Mouse (Mus musculus) hindbrain, embryonic 15.5 days (tissue): ENCODE results near the gene Ewsr1. TPM values are rescaled to one million over a fixed set of nuclear protein-coding genes. Genes with fewer than 3 reads are reported as not detected.
"Not testable (repeated sequence)": the region's sequence is repeated elsewhere in the genome, so short reads cannot be mapped to it uniquely, and the experiment has no call there.

Experiments used
- ATAC-seq: fragments of 200-750 bp; cut with Nextera tagmentation; 2 replicates; pipeline ENCODE4 v1.8.0; 2017; ENCODE audit warnings: low read depth, moderate number of reproducible peaks, moderate TSS enrichment; ENCODE audit not compliant: low FRiP score
- H3K27ac ChIP-seq: fragments of 300-500 bp; sonication (generic); replicated peaks from 2 replicates; pipeline ENCODE4 v1.5.1; 2015; ENCODE audit warnings: mild to moderate bottlenecking, inconsistent platforms
- H3K27me3 ChIP-seq: fragments of 300-500 bp; sonication (generic); 2 replicates; pipeline ENCODE4 v1.6.1; 2015; ENCODE audit warnings: control low read depth, inconsistent platforms
- H3K36me3 ChIP-seq: fragments of 300-500 bp; sonication (generic); 2 replicates; pipeline ENCODE4 v1.6.1; 2015; ENCODE audit warnings: control low read depth, inconsistent platforms
- H3K4me1 ChIP-seq: fragments of 300-500 bp; sonication (generic); replicated peaks from 2 replicates; pipeline ENCODE4 v1.6.1; 2015; ENCODE audit warnings: control low read depth, inconsistent platforms
- H3K4me2 ChIP-seq: fragments of 300-500 bp; sonication (generic); 2 replicates; pipeline ENCODE4 v1.6.1; 2015; ENCODE audit warnings: moderate library complexity, mild to moderate bottlenecking, inconsistent platforms
- H3K4me3 ChIP-seq: fragments of 300-500 bp; sonication (generic); 2 replicates; pipeline ENCODE4 v1.5.1; 2015; ENCODE audit warnings: mild to moderate bottlenecking, inconsistent platforms
- H3K9ac ChIP-seq: fragments of 300-500 bp; sonication (generic); 2 replicates; pipeline ENCODE4 v1.6.1; 2015; ENCODE audit warnings: inconsistent platforms
- H3K9me3 ChIP-seq: fragments of 300-500 bp; sonication (generic); 2 replicates; pipeline ENCODE4 v1.6.1; 2016; ENCODE audit warnings: control low read depth, inconsistent platforms
- WGBS: fragments of 180-500 bp; shearing (Covaris S2); methylation state at CpG from one replicate; pipeline ENCODE4 v1.1.7; 2015; 5-methylcytosine and 5-hydroxymethylcytosine counted together
- polyA plus RNA-seq: library from polyadenylated mRNA; unstranded; fragments of >200 nt; fragmentation: Nextera tagmentation; extraction: Ambion mirVana; gene quantifications from 2 replicates; pipeline ENCODE4 v1.2.1, GENCODE M21; 2015

The Ewsr1 gene
- polyA plus RNA-seq, 1 experiment from 2014 or later, result 564 TPM

GRCm38 (mm10) chr11:5095877-5096276, 3.2 kb downstream of the Ewsr1 start:
- 81% methylated on average over 5 of the region's 5 CpGs for WGBS
- Histone ChIP-seq H3K4me2 (no peak overlapping the region), H3K9ac (no peak overlapping the region), H3K4me3 (0 out of 2 replicates have a peak overlapping the region, but pooled peaks have one; percentile 2), H3K4me1 (peaks cover 38% of the 10 kb centered on the region), H3K27ac (no peak overlapping the region), H3K9me3 (no peaks in the 10 kb centered on the region), H3K27me3 (no peaks in the 10 kb centered on the region), H3K36me3 (peaks cover 16% of the 10 kb centered on the region)
- ATAC-seq, result no peak

- Histone ChIP-seq H3K9ac (no peak overlapping the region), H3K9me3 (no peaks in the 10 kb centered on the region), H3K27me3 (no peaks in the 10 kb centered on the region), H3K4me2 (no peak overlapping the region), H3K4me1 (peaks cover 19% of the 10 kb centered on the region), H3K4me3 (no peak overlapping the region), H3K27ac (no peak overlapping the region), H3K36me3 (peaks cover 53% of the 10 kb centered on the region)
- no peak for ATAC-seq
- 38% methylated on average over 2 of the region's 2 CpGs for WGBS
Measured at GRCm38 (mm10) chr11:5091706-5092105, 7.4 kb downstream of the Ewsr1 start.

DNA sequence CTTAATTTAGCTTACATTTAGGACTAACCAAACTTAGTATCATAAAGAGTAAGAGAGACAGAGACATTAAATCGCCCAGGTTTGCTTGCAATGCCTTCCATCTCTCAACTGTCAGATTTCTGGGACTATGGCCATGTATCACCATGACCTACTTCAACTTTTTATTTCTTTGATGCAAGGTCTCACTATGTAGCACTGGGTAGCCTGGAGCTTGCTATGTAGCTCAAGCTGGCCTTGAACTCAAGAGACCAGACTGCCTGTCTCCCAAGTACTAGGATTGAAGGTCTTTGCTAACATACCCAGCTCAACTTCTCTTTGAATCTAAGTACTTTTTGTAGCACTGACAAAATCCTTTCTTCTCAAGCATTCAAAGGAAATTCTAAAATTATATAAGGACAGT, 9.9 kb downstream of the Ewsr1 start:
- H3K9me3 ChIP-seq, result no peaks in the 10 kb centered on the region
- no peak overlapping the region for H3K9ac ChIP-seq
- H3K27ac ChIP-seq, result no peak overlapping the region
- ATAC-seq, result no peak
- no peaks in the 10 kb centered on the region for H3K27me3 ChIP-seq
- H3K4me1 ChIP-seq, result peaks cover 6% of the 10 kb centered on the region; the same call in 1 of the 2 replicates
- WGBS, result 96% methylated on average over 1 of the region's 1 CpGs
- H3K36me3 ChIP-seq, result peaks cover 78% of the 10 kb centered on the region
- no peak overlapping the region for H3K4me3 ChIP-seq
- H3K4me2 ChIP-seq, result no peak overlapping the region

DNA sequence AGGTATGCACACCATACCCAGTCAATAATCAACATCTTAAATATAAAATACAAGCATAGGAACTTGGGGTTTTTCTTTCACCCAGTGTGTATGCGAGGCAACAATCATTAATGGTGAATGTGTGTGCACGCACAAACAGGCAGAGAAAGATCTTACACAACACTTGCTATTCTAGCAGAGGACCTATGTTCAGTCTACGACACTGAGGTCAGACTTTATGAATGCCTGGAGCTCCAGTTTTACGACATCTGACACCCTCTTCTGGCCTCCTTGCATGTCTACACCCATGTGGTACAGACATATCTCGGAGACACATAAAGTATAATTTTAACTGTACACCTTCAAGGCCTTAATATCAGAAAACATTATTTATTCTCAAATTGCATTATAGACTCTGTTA, 22.2 kb downstream of the Ewsr1 start:
- H3K27me3 ChIP-seq, H3K4me3 ChIP-seq, H3K9ac ChIP-seq, H3K4me2 ChIP-seq, H3K4me1 ChIP-seq, H3K27ac ChIP-seq, H3K9me3 ChIP-seq: not testable (repeated sequence)
- ATAC-seq, result 0 out of 2 replicates have a peak, but pooled peaks have one; percentile 17
- peaks cover 74% of the 10 kb centered on the region for H3K36me3 ChIP-seq
- WGBS, result 89% methylated on average over 4 of the region's 5 CpGs

DNA sequence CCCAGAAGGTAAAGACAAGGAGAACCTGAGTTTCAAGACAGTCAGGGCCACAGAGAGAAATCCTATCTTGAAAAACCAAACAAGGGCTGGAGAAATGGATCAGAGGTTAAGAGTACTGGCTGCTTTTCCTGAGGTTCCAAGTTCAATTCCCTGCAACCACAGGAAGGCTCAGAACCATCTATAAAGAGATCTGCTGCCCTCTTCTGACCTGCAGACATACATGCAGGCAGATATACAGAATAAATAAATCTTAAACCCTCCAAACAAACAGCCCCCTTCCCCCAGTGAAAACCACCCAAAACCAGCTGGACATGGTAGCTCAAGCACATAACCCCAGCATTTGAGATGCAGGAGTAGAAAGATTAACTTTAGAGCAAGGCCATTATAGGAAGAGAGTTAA, 23.3 kb downstream of the Ewsr1 start:
- Histone ChIP-seq H3K4me3 (no peak overlapping the region), H3K36me3 (peaks cover 77% of the 10 kb centered on the region), H3K4me1 (no peaks in the 10 kb centered on the region), H3K9me3 (no peaks in the 10 kb centered on the region), H3K27ac (no peak overlapping the region), H3K4me2 (no peak overlapping the region), H3K9ac (no peak overlapping the region), H3K27me3 (no peaks in the 10 kb centered on the region)
- ATAC-seq, result no peak

DNA sequence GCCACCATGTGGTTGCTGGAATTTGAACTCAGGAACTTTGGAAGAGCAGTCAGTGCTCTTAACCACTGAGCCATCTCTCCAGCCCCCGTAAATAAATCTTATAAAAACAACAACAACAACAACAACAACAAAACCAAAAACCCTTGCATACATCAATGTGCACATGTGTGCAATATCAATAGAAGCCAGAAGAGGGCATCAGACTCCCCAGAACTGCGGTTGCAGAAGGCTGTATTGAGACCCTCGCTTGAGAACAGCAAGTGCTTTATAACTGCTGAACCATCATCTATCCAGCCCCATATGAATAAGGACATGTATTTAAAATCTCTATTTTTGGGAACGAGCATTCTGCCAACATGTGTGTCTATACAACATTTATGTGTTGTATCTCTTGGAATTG, 24.2 kb downstream of the Ewsr1 start:
- H3K4me3 ChIP-seq, result no peak overlapping the region
- ATAC-seq, result no peak
- no peaks in the 10 kb centered on the region for H3K27me3 ChIP-seq
- H3K4me1 ChIP-seq, result no peaks in the 10 kb centered on the region
- no peak overlapping the region for H3K4me2 ChIP-seq
- H3K9ac ChIP-seq, result no peak overlapping the region
- H3K9me3 ChIP-seq, result no peaks in the 10 kb centered on the region
- H3K36me3 ChIP-seq, result peaks cover 78% of the 10 kb centered on the region
- no peak overlapping the region for H3K27ac ChIP-seq
- 67% methylated on average over 4 of the region's 4 CpGs for WGBS

GRCm38 (mm10) chr11:5068126-5068971, 30.7 kb downstream of the Ewsr1 start:
- WGBS, result 86% methylated on average over 9 of the region's 9 CpGs
- Histone ChIP-seq H3K4me1 (peaks cover 16% of the 10 kb centered on the region), H3K9me3 (no peaks in the 10 kb centered on the region), H3K36me3 (peaks cover 52% of the 10 kb centered on the region), H3K4me2 (no peak overlapping the region), H3K4me3 (no peak overlapping the region), H3K9ac (no peak overlapping the region), H3K27me3 (peaks cover 8% of the 10 kb centered on the region), H3K27ac (no peak overlapping the region)
- no peak for ATAC-seq

DNA sequence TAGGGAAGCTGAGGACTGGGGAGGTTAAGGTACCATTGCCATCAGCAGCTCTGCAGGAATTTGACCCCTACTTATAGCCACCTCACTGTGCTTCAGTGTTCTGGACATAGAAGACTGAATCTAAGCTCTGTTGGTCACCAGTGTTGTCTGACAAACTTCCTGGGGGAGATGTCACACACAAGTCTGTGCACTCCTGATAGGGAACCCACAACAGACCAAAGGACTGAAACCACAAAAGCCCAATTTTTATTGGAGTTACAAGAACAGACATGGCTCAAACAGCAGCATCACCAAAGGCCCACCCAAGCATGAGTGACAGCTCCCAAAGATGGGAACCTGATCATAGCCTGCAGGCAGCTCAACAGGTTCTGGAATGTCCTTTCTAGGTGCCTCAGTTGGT, 32.0 kb downstream of the Ewsr1 start:
- Histone ChIP-seq H3K9me3 (no peaks in the 10 kb centered on the region), H3K27ac (no peak overlapping the region), H3K4me3 (no peak overlapping the region), H3K4me1 (peaks cover 29% of the 10 kb centered on the region), H3K27me3 (peaks cover 20% of the 10 kb centered on the region), H3K4me2 (no peak overlapping the region), H3K36me3 (peaks cover 39% of the 10 kb centered on the region), H3K9ac (no peak overlapping the region)
- ATAC-seq, result no peak

- under 1% methylated on average over 50 of the region's 50 CpGs for WGBS
- H3K36me3 ChIP-seq, result peaks cover 22% of the 10 kb centered on the region
- ATAC-seq, result peak; percentile 87
- H3K9ac ChIP-seq, result peak within 1 kb of the TSS; percentile 81
- peaks cover 37% of the 10 kb centered on the region for H3K27me3 ChIP-seq
- H3K4me1 ChIP-seq, result peaks cover 44% of the 10 kb centered on the region
- H3K27ac ChIP-seq, result peak within 1 kb of the TSS; percentile 65; the same call in 1 of the 2 replicates
- H3K4me2 ChIP-seq, result peak within 1 kb of the TSS; percentile 99
- H3K4me3 ChIP-seq, result peak within 1 kb of the TSS; percentile 97
- H3K9me3 ChIP-seq, result no peaks in the 10 kb centered on the region
Measured at GRCm38 (mm10) chr11:5065056-5065821, 33.8 kb downstream of the Ewsr1 start, which contains the start of gene Gas2l1. Gene Gas2l1, minus strand, starts transcription at chr11:5065327.

GRCm38 (mm10) chr11:5064282-5065055, 34.6 kb downstream of the Ewsr1 start:
- peaks cover 17% of the 10 kb centered on the region for H3K36me3 ChIP-seq
- H3K4me1 ChIP-seq, result peaks cover 48% of the 10 kb centered on the region
- 10% methylated on average over 38 of the region's 38 CpGs for WGBS
- peak overlapping the region; percentile 99 for H3K4me2 ChIP-seq
- H3K27ac ChIP-seq, result no peak overlapping the region
- peak overlapping the region; percentile 97 for H3K4me3 ChIP-seq
- H3K9ac ChIP-seq, result peak overlapping the region; percentile 81
- ATAC-seq, result peak; percentile 1; the same call in 1 of the 2 replicates
- H3K27me3 ChIP-seq, result peaks cover 45% of the 10 kb centered on the region
- H3K9me3 ChIP-seq, result no peaks in the 10 kb centered on the region

DNA sequence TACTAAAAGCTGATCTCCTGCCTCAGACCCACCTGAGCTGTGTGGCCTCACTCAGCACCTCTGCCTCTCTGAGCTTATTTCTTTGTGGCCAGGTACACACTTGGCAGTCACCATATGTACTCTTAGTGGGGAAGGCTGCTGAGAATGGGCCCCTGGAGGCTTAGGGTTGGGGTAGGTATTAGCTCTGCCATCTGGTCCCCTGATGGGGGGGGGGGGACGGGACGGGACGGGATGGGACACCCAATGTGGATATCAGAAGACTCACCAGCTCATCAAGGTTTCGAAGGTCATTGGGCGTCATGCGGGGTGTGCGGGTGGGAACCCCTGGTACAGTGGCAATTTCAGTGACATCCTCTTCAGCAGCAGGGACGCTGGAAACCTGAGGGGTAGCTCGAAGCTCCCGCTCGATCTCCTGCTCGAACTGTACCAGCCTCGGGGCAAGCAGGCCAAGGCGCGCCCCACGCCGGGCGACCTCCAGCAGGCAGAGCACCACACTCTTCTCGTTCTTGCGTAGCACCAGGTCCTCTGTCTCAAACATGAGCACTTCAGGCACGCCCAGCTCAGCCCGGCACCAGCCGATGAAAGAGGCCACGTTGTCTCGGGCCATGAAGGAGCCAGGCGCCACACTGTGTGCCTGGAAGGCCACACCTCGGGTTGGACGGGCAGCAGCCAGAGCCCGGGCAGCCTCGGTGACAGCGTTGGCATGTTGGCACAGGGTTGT, 35.3 kb downstream of the Ewsr1 start:
- WGBS, result 44% methylated on average over 31 of the region's 31 CpGs
- ATAC-seq, result 0 out of 2 replicates have a peak, but pooled peaks have one; percentile 1
- Histone ChIP-seq H3K4me2 (peak overlapping the region; percentile 99), H3K4me1 (peaks cover 48% of the 10 kb centered on the region), H3K9me3 (no peaks in the 10 kb centered on the region), H3K27me3 (peaks cover 53% of the 10 kb centered on the region), H3K4me3 (peak overlapping the region; percentile 97), H3K9ac (peak overlapping the region; percentile 81), H3K36me3 (peaks cover 10% of the 10 kb centered on the region), H3K27ac (no peak overlapping the region)
